Mouse (Mus musculus): ENCODE measurements around the gene Per2. TPM values are rescaled to one million over a fixed set of nuclear protein-coding genes. Genes with fewer than 3 reads are reported as not detected.

Per2 gene
- polyA plus RNA-seq, 1 experiment from 2014 or later = 2.7 TPM

- Histone ChIP-seq H3K4me3 (ENCODE audit: low read depth, low read length) (no peak overlapping the region), H3K4me2 (ENCODE audit: low read depth, low read length, severe bottlenecking) (no peak overlapping the region), H3K4me1 (replicated peaks; ENCODE audit: control insufficient read depth, insufficient read depth, low read length) (no peaks in the 10 kb centered on the region), H3K9me3 (ENCODE audit: control insufficient read depth, low read length) (no peaks in the 10 kb centered on the region), H3K9ac (ENCODE audit: low read length) (no peak overlapping the region), H3K36me3 (ENCODE audit: control insufficient read depth, insufficient read depth, low read length) (no peaks in the 10 kb centered on the region), H3K27ac (ENCODE audit: low read depth, low read length) (no peak overlapping the region), H3K27me3 (ENCODE audit: control insufficient read depth, insufficient read depth, low read length) (no peaks in the 10 kb centered on the region)
- WGBS = 91% methylated on average over 13 of the region's 13 CpGs
- DNase-seq (ENCODE audit: low spot score) (no peak), ATAC-seq (replicated peaks; ENCODE audit: low FRiP score) (no peak)
Measured at GRCm38 (mm10) chr1:91435606-91436130, 23.5 kb downstream of the Per2 start.

GRCm38 (mm10) chr1:91434905-91435304, 24.2 kb downstream of the Per2 start:
- no peaks in the 10 kb centered on the region for H3K36me3 ChIP-seq (ENCODE audit: control insufficient read depth, insufficient read depth, low read length)
- H3K9ac ChIP-seq (ENCODE audit: low read length) = no peak overlapping the region
- H3K27ac ChIP-seq (ENCODE audit: low read depth, low read length) = no peak overlapping the region
- ATAC-seq (replicated peaks; ENCODE audit: low FRiP score) (no peak), DNase-seq (ENCODE audit: low spot score) (no peak)
- no peaks in the 10 kb centered on the region for H3K4me1 ChIP-seq (replicated peaks; ENCODE audit: control insufficient read depth, insufficient read depth, low read length)
- H3K9me3 ChIP-seq (ENCODE audit: control insufficient read depth, low read length) = no peaks in the 10 kb centered on the region
- 94% methylated on average over 8 of the region's 8 CpGs for WGBS
- H3K4me2 ChIP-seq (ENCODE audit: low read depth, low read length, severe bottlenecking) = no peak overlapping the region
- no peak overlapping the region for H3K4me3 ChIP-seq (ENCODE audit: low read depth, low read length)
- H3K27me3 ChIP-seq (ENCODE audit: control insufficient read depth, insufficient read depth, low read length) = no peaks in the 10 kb centered on the region

GRCm38 (mm10) chr1:91430761-91431160, 28.4 kb downstream of the Per2 start:
- Histone ChIP-seq H3K9me3 (ENCODE audit: control insufficient read depth, low read length) (no peaks in the 10 kb centered on the region), H3K4me2 (ENCODE audit: low read depth, low read length, severe bottlenecking) (no peak overlapping the region), H3K36me3 (ENCODE audit: control insufficient read depth, insufficient read depth, low read length) (no peaks in the 10 kb centered on the region), H3K9ac (ENCODE audit: low read length) (no peak overlapping the region), H3K4me3 (ENCODE audit: low read depth, low read length) (no peak overlapping the region), H3K27ac (ENCODE audit: low read depth, low read length) (no peak overlapping the region), H3K4me1 (replicated peaks; ENCODE audit: control insufficient read depth, insufficient read depth, low read length) (no peaks in the 10 kb centered on the region), H3K27me3 (ENCODE audit: control insufficient read depth, insufficient read depth, low read length) (no peaks in the 10 kb centered on the region)
- ATAC-seq (replicated peaks; ENCODE audit: low FRiP score) (no peak), DNase-seq (ENCODE audit: low spot score) (no peak)
- WGBS = 79% methylated on average over 7 of the region's 7 CpGs

- ATAC-seq (replicated peaks; ENCODE audit: low FRiP score) (no peak), DNase-seq (ENCODE audit: low spot score) (no peak)
- H3K27ac ChIP-seq (ENCODE audit: low read depth, low read length) = no peak overlapping the region
- H3K4me2 ChIP-seq (ENCODE audit: low read depth, low read length, severe bottlenecking) = no peak overlapping the region
- H3K4me1 ChIP-seq (replicated peaks; ENCODE audit: control insufficient read depth, insufficient read depth, low read length) = no peaks in the 10 kb centered on the region
- no peaks in the 10 kb centered on the region for H3K36me3 ChIP-seq (ENCODE audit: control insufficient read depth, insufficient read depth, low read length)
- H3K9me3 ChIP-seq (ENCODE audit: control insufficient read depth, low read length) = no peaks in the 10 kb centered on the region
- H3K27me3 ChIP-seq (ENCODE audit: control insufficient read depth, insufficient read depth, low read length) = no peaks in the 10 kb centered on the region
- H3K4me3 ChIP-seq (ENCODE audit: low read depth, low read length) = no peak overlapping the region
- no peak overlapping the region for H3K9ac ChIP-seq (ENCODE audit: low read length)
- WGBS = 90% methylated on average over 10 of the region's 10 CpGs
Measured at GRCm38 (mm10) chr1:91429212-91429611, 29.9 kb downstream of the Per2 start.

GRCm38 (mm10) chr1:91428614-91429013, 30.5 kb downstream of the Per2 start:
- Histone ChIP-seq H3K4me3 (ENCODE audit: low read depth, low read length) (no peak overlapping the region), H3K4me2 (ENCODE audit: low read depth, low read length, severe bottlenecking) (no peak overlapping the region)
- 43% methylated on average over 4 of the region's 4 CpGs for WGBS

GRCm38 (mm10) chr1:91426397-91426796, 32.7 kb downstream of the Per2 start:
- H3K4me2 ChIP-seq (ENCODE audit: low read depth, low read length, severe bottlenecking) = no peak overlapping the region
- H3K9ac ChIP-seq (ENCODE audit: low read length) = no peak overlapping the region
- ATAC-seq (replicated peaks; ENCODE audit: low FRiP score) = no peak
- no peak overlapping the region for H3K27ac ChIP-seq (ENCODE audit: low read depth, low read length)
- no peaks in the 10 kb centered on the region for H3K36me3 ChIP-seq (ENCODE audit: control insufficient read depth, insufficient read depth, low read length)
- H3K4me1 ChIP-seq (replicated peaks; ENCODE audit: control insufficient read depth, insufficient read depth, low read length) = no peaks in the 10 kb centered on the region
- no peaks in the 10 kb centered on the region for H3K9me3 ChIP-seq (ENCODE audit: control insufficient read depth, low read length)
- 82% methylated on average over 9 of the region's 9 CpGs for WGBS
- H3K27me3 ChIP-seq (ENCODE audit: control insufficient read depth, insufficient read depth, low read length) = no peaks in the 10 kb centered on the region
- H3K4me3 ChIP-seq (ENCODE audit: low read depth, low read length) = no peak overlapping the region
- DNase-seq (ENCODE audit: low spot score) = no peak

More at GRCm38 (mm10) chr1:91428614-91429013, 30.5 kb downstream of the Per2 start:
- no peak overlapping the region for H3K27ac ChIP-seq (ENCODE audit: low read depth, low read length)
- DNase-seq (ENCODE audit: low spot score) (peak; percentile 87), ATAC-seq (replicated peaks; ENCODE audit: low FRiP score) (no peak)
- H3K27me3 ChIP-seq (ENCODE audit: control insufficient read depth, insufficient read depth, low read length) = no peaks in the 10 kb centered on the region
- no peaks in the 10 kb centered on the region for H3K4me1 ChIP-seq (replicated peaks; ENCODE audit: control insufficient read depth, insufficient read depth, low read length)
- no peaks in the 10 kb centered on the region for H3K9me3 ChIP-seq (ENCODE audit: control insufficient read depth, low read length)
- H3K9ac ChIP-seq (ENCODE audit: low read length) = no peak overlapping the region
- no peaks in the 10 kb centered on the region for H3K36me3 ChIP-seq (ENCODE audit: control insufficient read depth, insufficient read depth, low read length)

GRCm38 (mm10) chr1:91420601-91421065, 38.5 kb downstream of the Per2 start:
- no peak overlapping the region for H3K9ac ChIP-seq (ENCODE audit: low read length)
- H3K4me3 ChIP-seq (ENCODE audit: low read depth, low read length) = no peak overlapping the region
- no peaks in the 10 kb centered on the region for H3K27me3 ChIP-seq (ENCODE audit: control insufficient read depth, insufficient read depth, low read length)
- no peak overlapping the region for H3K4me2 ChIP-seq (ENCODE audit: low read depth, low read length, severe bottlenecking)
- no peak overlapping the region for H3K27ac ChIP-seq (ENCODE audit: low read depth, low read length)
- H3K4me1 ChIP-seq (replicated peaks; ENCODE audit: control insufficient read depth, insufficient read depth, low read length) = no peaks in the 10 kb centered on the region
- no peaks in the 10 kb centered on the region for H3K36me3 ChIP-seq (ENCODE audit: control insufficient read depth, insufficient read depth, low read length)
- ATAC-seq (replicated peaks; ENCODE audit: low FRiP score) (no peak), DNase-seq (ENCODE audit: low spot score) (no peak)
- H3K9me3 ChIP-seq (ENCODE audit: control insufficient read depth, low read length) = no peaks in the 10 kb centered on the region
- 87% methylated on average over 8 of the region's 8 CpGs for WGBS

- Histone ChIP-seq H3K4me1 (replicated peaks; ENCODE audit: control insufficient read depth, insufficient read depth, low read length) (peaks cover 5% of the 10 kb centered on the region), H3K9ac (ENCODE audit: low read length) (no peak overlapping the region), H3K9me3 (ENCODE audit: control insufficient read depth, low read length) (no peaks in the 10 kb centered on the region), H3K4me3 (ENCODE audit: low read depth, low read length) (no peak overlapping the region), H3K27me3 (ENCODE audit: control insufficient read depth, insufficient read depth, low read length) (no peaks in the 10 kb centered on the region), H3K27ac (ENCODE audit: low read depth, low read length) (no peak overlapping the region), H3K36me3 (ENCODE audit: control insufficient read depth, insufficient read depth, low read length) (no peaks in the 10 kb centered on the region), H3K4me2 (ENCODE audit: low read depth, low read length, severe bottlenecking) (no peak overlapping the region)
- no peak for ATAC-seq (replicated peaks; ENCODE audit: low FRiP score)
- WGBS = 69% methylated on average over 10 of the region's 10 CpGs
- DNase-seq (ENCODE audit: low spot score) = no peak
Measured at GRCm38 (mm10) chr1:91419862-91420600, 39.1 kb downstream of the Per2 start.

- WGBS = 96% methylated on average over 1 of the region's 1 CpGs
- H3K9ac ChIP-seq (ENCODE audit: low read length) = no peak overlapping the region
- no peak for DNase-seq (ENCODE audit: low spot score)
- no peak overlapping the region for H3K27ac ChIP-seq (ENCODE audit: low read depth, low read length)
- no peak overlapping the region for H3K4me3 ChIP-seq (ENCODE audit: low read depth, low read length)
- peaks cover 15% of the 10 kb centered on the region for H3K4me1 ChIP-seq (replicated peaks; ENCODE audit: control insufficient read depth, insufficient read depth, low read length)
- H3K27me3 ChIP-seq (ENCODE audit: control insufficient read depth, insufficient read depth, low read length) = no peaks in the 10 kb centered on the region
- no peaks in the 10 kb centered on the region for H3K36me3 ChIP-seq (ENCODE audit: control insufficient read depth, insufficient read depth, low read length)
- no peak for ATAC-seq (replicated peaks; ENCODE audit: low FRiP score)
- H3K4me2 ChIP-seq (ENCODE audit: low read depth, low read length, severe bottlenecking) = no peak overlapping the region
- H3K9me3 ChIP-seq (ENCODE audit: control insufficient read depth, low read length) = no peaks in the 10 kb centered on the region
Measured at GRCm38 (mm10) chr1:91417991-91418390, 41.1 kb downstream of the Per2 start.
